Mouse (Mus musculus) kidney, adult 2 months (tissue): ENCODE measurements around the gene Pdxk.

Source experiments
- CTCF ChIP-seq: fragments of 200-500 bp; conservative IDR thresholded peaks from 2 replicates; pipeline ENCODE4 v1.5.1; 2011; ENCODE audit warnings: low read depth, mild to moderate bottlenecking, control low read depth, low read length, moderate library complexity, mixed read lengths; ENCODE audit not compliant: insufficient read depth, insufficient read length
- POLR2A ChIP-seq: fragments of 200-500 bp; IDR thresholded peaks from one replicate; pipeline ENCODE4 v1.6.1; 2011; ENCODE audit warnings: low read depth, low read length, control low read depth

GRCm38 (mm10) chr10:78461767-78462166 is 3.0 kb downstream of the Pdxk start:
- peak; percentile 22; the same call in 1 of the 2 replicates for TF ChIP-seq CTCF
- no peak for TF ChIP-seq POLR2A
